ENCODE assay signal across 29 mouse cellular contexts in the genomic region with DNA sequence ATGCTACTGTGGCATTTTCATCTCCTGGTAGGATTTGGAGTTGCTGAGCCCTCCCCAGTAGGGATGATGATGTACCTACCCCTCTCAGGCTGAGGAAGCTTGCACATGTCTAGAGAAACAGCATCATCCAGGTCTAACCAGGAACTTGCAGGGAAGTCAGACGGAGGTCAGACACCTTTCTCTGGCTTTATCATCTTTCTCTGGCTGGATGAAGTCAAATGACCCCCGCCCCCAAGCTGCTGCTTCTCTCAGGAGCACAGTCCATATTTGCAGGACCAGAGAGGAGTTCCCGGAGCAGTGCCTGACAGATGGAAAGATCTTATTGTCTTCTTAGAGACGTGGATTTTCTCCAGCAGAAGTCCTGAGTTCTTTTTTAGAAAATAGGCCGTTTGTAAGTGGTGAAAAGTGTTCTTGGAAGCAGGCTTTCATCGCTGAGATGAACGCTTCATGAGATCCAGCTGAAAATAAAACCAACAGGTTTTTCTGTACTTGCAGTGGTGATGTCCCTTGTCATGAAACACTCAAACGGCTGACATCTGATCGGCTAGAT. TPM values are rescaled to one million over a fixed set of nuclear protein-coding genes. Genes with fewer than 3 reads are reported as not detected.
DNase-seq lines count a peak whose midpoint lies in the region; ATAC-seq lines count a peak whose summit lies in the region.
"Had no signal": no experiment of that assay in that cellular context is flagged by ENCODE, and none has a peak within 500 bp of the region (broad histone marks: within the 10 kb centered on the region; RNA-seq: fewer than 3 reads in every experiment).

No protein-coding gene starts in this region.

- no peak for DNase-seq in frontal cortex, postnatal 36 days (ENCODE audit: low spot score in 2 of 2)
- DNase-seq in heart, embryonic 10.5 days (ENCODE audit: low spot score), result peak; percentile 70
- peak; percentile 69 for DNase-seq in midbrain, embryonic 11.5 days (ENCODE audit: low spot score, missing footprints)
- no peak for DNase-seq in midbrain, embryonic 10.5 days (ENCODE audit: low spot score)
- DNase-seq: adrenal gland, adult 8-10 months; adrenal gland, postnatal 14 days; adrenal gland, postnatal 36 days; B cell, adult 2 months; cerebellum, adult 11 months; cerebellum, adult 18-20 months; cerebellum, adult 8-10 months; cerebellum, adult 9-11 months; cerebellum, postnatal 14 days; cerebellum, postnatal 36 days; embryo, embryonic 11 days had no signal

- H3K9me3 ChIP-seq in heart, embryonic 10.5 days, result no peaks in the 10 kb centered on the region
- peaks cover 11% of the 10 kb centered on the region for H3K9me3 ChIP-seq in heart, embryonic 12.5 days (replicated peaks)
- H3K9me3 ChIP-seq in midbrain, embryonic 11.5 days (ENCODE audit: control insufficient read depth, low read length), result no peaks in the 10 kb centered on the region
- peaks cover 6% of the 10 kb centered on the region; the same call in 1 of the 2 replicates for H3K9me3 ChIP-seq in midbrain, embryonic 10.5 days (replicated peaks)
- H3K9me3 ChIP-seq: embryonic facial prominence, embryonic 15.5 days; forebrain, embryonic 10.5 days; forebrain, embryonic 12.5 days had no signal

- no peak overlapping the region for H3K27ac ChIP-seq in heart, embryonic 10.5 days
- H3K27ac ChIP-seq in heart, embryonic 12.5 days (ENCODE audit: poor library complexity, severe bottlenecking), result no peak overlapping the region
- H3K27ac ChIP-seq in midbrain, embryonic 11.5 days (ENCODE audit: low read depth, low read length), result no peak overlapping the region
- no peak overlapping the region for H3K27ac ChIP-seq in midbrain, embryonic 10.5 days (replicated peaks)
- H3K27ac ChIP-seq: embryonic facial prominence, embryonic 13.5 days; embryonic facial prominence, embryonic 15.5 days; forebrain, embryonic 10.5 days; forebrain, embryonic 12.5 days had no signal

- no peak overlapping the region for H3K4me3 ChIP-seq in heart, embryonic 10.5 days
- H3K4me3 ChIP-seq in heart, embryonic 12.5 days, result no peak overlapping the region
- no peak overlapping the region for H3K4me3 ChIP-seq in midbrain, embryonic 11.5 days (ENCODE audit: low read depth, low read length)
- no peak overlapping the region for H3K4me3 ChIP-seq in midbrain, embryonic 10.5 days
- H3K4me3 ChIP-seq: embryonic facial prominence, embryonic 13.5 days; embryonic facial prominence, embryonic 15.5 days; erythroblast, embryonic 14.5 days; forebrain, embryonic 10.5 days; forebrain, embryonic 12.5 days had no signal

- 63% methylated on average over 9 of the region's 9 CpGs for WGBS in heart, embryonic 10.5 days
- WGBS in heart, embryonic 12.5 days, result 59% methylated on average over 9 of the region's 9 CpGs
- 85% methylated on average over 9 of the region's 9 CpGs for WGBS in midbrain, embryonic 11.5 days
- 86% methylated on average over 9 of the region's 9 CpGs for WGBS in midbrain, embryonic 10.5 days

- no peak overlapping the region for H3K4me2 ChIP-seq in heart, embryonic 12.5 days
- H3K4me2 ChIP-seq in midbrain, embryonic 11.5 days, result no peak overlapping the region
- H3K4me2 ChIP-seq: embryonic facial prominence, embryonic 13.5 days; embryonic facial prominence, embryonic 15.5 days; forebrain, embryonic 12.5 days had no signal

- no peaks in the 10 kb centered on the region for H3K36me3 ChIP-seq in heart, embryonic 10.5 days
- no peaks in the 10 kb centered on the region for H3K36me3 ChIP-seq in heart, embryonic 12.5 days
- no peaks in the 10 kb centered on the region for H3K36me3 ChIP-seq in midbrain, embryonic 11.5 days (ENCODE audit: control insufficient read depth, insufficient read depth, low read length)
- H3K36me3 ChIP-seq in midbrain, embryonic 10.5 days, result no peaks in the 10 kb centered on the region
- H3K36me3 ChIP-seq: embryonic facial prominence, embryonic 13.5 days; embryonic facial prominence, embryonic 15.5 days; forebrain, embryonic 10.5 days; forebrain, embryonic 12.5 days; G1E had no signal

- H3K4me1 ChIP-seq in heart, embryonic 10.5 days, result peaks cover 19% of the 10 kb centered on the region
- H3K4me1 ChIP-seq in heart, embryonic 12.5 days (replicated peaks), result peaks cover 12% of the 10 kb centered on the region
- H3K4me1 ChIP-seq in midbrain, embryonic 11.5 days (ENCODE audit: control insufficient read depth, insufficient read depth, low read length), result no peaks in the 10 kb centered on the region
- peaks cover 7% of the 10 kb centered on the region for H3K4me1 ChIP-seq in midbrain, embryonic 10.5 days
- H3K4me1 ChIP-seq: embryonic facial prominence, embryonic 15.5 days had no signal

- no peak overlapping the region for H3K9ac ChIP-seq in heart, embryonic 12.5 days
- no peak overlapping the region for H3K9ac ChIP-seq in midbrain, embryonic 11.5 days (ENCODE audit: low read length)
- H3K9ac ChIP-seq: embryonic facial prominence, embryonic 13.5 days; embryonic facial prominence, embryonic 15.5 days; forebrain, embryonic 12.5 days had no signal

- peak; percentile 60 for ATAC-seq in frontal cortex, adult (ENCODE audit: low TSS enrichment)
- no peak for ATAC-seq in heart, embryonic 12.5 days (ENCODE audit: insufficient number of reproducible peaks, low FRiP score)
- no peak for ATAC-seq in midbrain, embryonic 11.5 days (ENCODE audit: low FRiP score)
- ATAC-seq: activated CD4-positive, CD25-positive, alpha-beta regulatory T cell, adult 4 months; CD4-positive, CD25-positive, alpha-beta regulatory T cell, adult 4 months; forebrain, embryonic 14.5 days; forebrain, embryonic 16.5 days; Patski had no signal

- H3K27me3 ChIP-seq in heart, embryonic 10.5 days (ENCODE audit: insufficient read depth, poor library complexity, severe bottlenecking), result no peaks in the 10 kb centered on the region
- no peaks in the 10 kb centered on the region for H3K27me3 ChIP-seq in heart, embryonic 12.5 days (replicated peaks)
- H3K27me3 ChIP-seq in midbrain, embryonic 11.5 days (ENCODE audit: control insufficient read depth, insufficient read depth, low read length), result no peaks in the 10 kb centered on the region
- no peaks in the 10 kb centered on the region for H3K27me3 ChIP-seq in midbrain, embryonic 10.5 days (ENCODE audit: low read depth, poor library complexity, severe bottlenecking)
- H3K27me3 ChIP-seq: CH12.LX; embryonic facial prominence, embryonic 13.5 days; embryonic facial prominence, embryonic 15.5 days; forebrain, embryonic 12.5 days; Patski had no signal

RNA-seq across cellular contexts. Expression of gene Abcg1, which starts 28.6 kb away (rescaled TPM):
- 4.9 and 6.0 TPM in 2 replicates for polyA plus RNA-seq in heart, embryonic 10.5 days (2016; fragmentation: Nextera tagmentation; extraction: Ambion mirVana)
- polyA plus RNA-seq in heart, embryonic 12.5 days (2016; fragmentation: Nextera tagmentation; extraction: Ambion mirVana), result 5.5 and 6.6 TPM in 2 replicates
- polyA plus RNA-seq in midbrain, embryonic 11.5 days (2014; fragmentation: Nextera tagmentation; extraction: Ambion mirVana), result 10.4 TPM in 2 replicates
- polyA plus RNA-seq in midbrain, embryonic 10.5 days (2016; fragmentation: Nextera tagmentation; extraction: Ambion mirVana), result 5.8 and 9.0 TPM in 2 replicates
- polyA plus RNA-seq: G1E had no signal

Comparison
In these comparisons a context has a peak if more than half of its experiments do, and no peak if none do; other contexts are left out.
1. DNase-seq: peak in heart, embryonic 10.5 days (single experiment) and midbrain, embryonic 11.5 days (single experiment); none in frontal cortex, postnatal 36 days (0 of 2) and midbrain, embryonic 10.5 days (single experiment).